Mouse (Mus musculus) limb, embryonic 14.5 days (tissue): ENCODE measurements around the gene Peak1. TPM values are rescaled to one million over a fixed set of nuclear protein-coding genes. Genes with fewer than 3 reads are reported as not detected.

Source experiments
- ATAC-seq: fragments of 200-750 bp; cut with Nextera tagmentation; 2 replicates; pipeline ENCODE4 v1.8.0; 2017; ENCODE audit warnings: low read depth, moderate number of reproducible peaks, moderate TSS enrichment; ENCODE audit not compliant: low FRiP score
- DNase-seq: peaks from one replicate; pipeline ENCODE4 v3.0.0-alpha.2; 2015; ENCODE audit warnings: low spot score
- H3K27ac ChIP-seq: fragments of 300-500 bp; sonication (generic); replicated peaks from 2 replicates; pipeline ENCODE4 v1.5.1; 2014; ENCODE audit warnings: low read depth, mild to moderate bottlenecking, low read length, moderate library complexity, mixed read lengths
- H3K27me3 ChIP-seq: fragments of 300-500 bp; sonication (generic); 2 replicates; pipeline ENCODE4 v1.6.1; 2014; ENCODE audit warnings: low read length, mixed read lengths; ENCODE audit not compliant: control insufficient read depth, insufficient read depth
- H3K36me3 ChIP-seq: fragments of 300-500 bp; sonication (generic); 2 replicates; pipeline ENCODE4 v1.6.1; 2014; ENCODE audit warnings: mild to moderate bottlenecking, low read length, moderate library complexity, mixed read lengths; ENCODE audit not compliant: control insufficient read depth, insufficient read depth
- H3K4me1 ChIP-seq: fragments of 300-500 bp; sonication (generic); 2 replicates; pipeline ENCODE4 v1.6.1; 2014; ENCODE audit warnings: antibody characterized with exemption, low read length, mixed read lengths; ENCODE audit not compliant: control insufficient read depth, insufficient read depth
- H3K4me2 ChIP-seq: fragments of 300-500 bp; sonication (generic); replicated peaks from 2 replicates; pipeline ENCODE4 v1.6.1; 2014; ENCODE audit warnings: low read depth, mild to moderate bottlenecking, low read length, moderate library complexity; ENCODE audit not compliant: severe bottlenecking
- H3K4me3 ChIP-seq: fragments of 300-500 bp; sonication (generic); replicated peaks from 2 replicates; pipeline ENCODE4 v1.5.1; 2014; ENCODE audit warnings: low read length
- H3K9ac ChIP-seq: fragments of 300-500 bp; sonication (generic); 2 replicates; pipeline ENCODE4 v1.6.1; 2014; ENCODE audit warnings: mild to moderate bottlenecking, low read depth, low read length, moderate library complexity; ENCODE audit not compliant: severe bottlenecking
- H3K9me3 ChIP-seq: fragments of 300-500 bp; sonication (generic); 2 replicates; pipeline ENCODE4 v1.6.1; 2016; ENCODE audit warnings: low read length; ENCODE audit not compliant: control insufficient read depth
- POLR2A ChIP-seq: fragments of 200-500 bp; IDR thresholded peaks from 2 replicates; pipeline ENCODE4 v1.8.0; 2012; ENCODE audit warnings: inconsistent platforms, mild to moderate bottlenecking, moderate library complexity, borderline replicate concordance; ENCODE audit not compliant: insufficient read depth, insufficient read length; ENCODE audit errors: extremely low read depth
- WGBS: fragments of 180-500 bp; shearing (Covaris S2); extraction: QIAGEN DNeasy Blood & Tissue Kit; methylation state at CpG from one replicate; pipeline ENCODE4 v1.1.7; 2014; 5-methylcytosine and 5-hydroxymethylcytosine counted together
- polyA plus RNA-seq, 2 experiments: library from polyadenylated mRNA; depleted of rRNA in 1 of 2; stranded (reverse) in 1 of 2; unstranded in 1 of 2; fragments of >200 nt; fragmentation: Nextera tagmentation in 1 of 2; extraction: Ambion mirVana in 1 of 2; gene quantifications; 2 replicates each; pipeline versions ENCODE4 v1.2.1 to v1.2.3; 2012 to 2014

Peak1 gene
- polyA plus RNA-seq, 2 experiments: 11.5 to 18.3 TPM

DNA sequence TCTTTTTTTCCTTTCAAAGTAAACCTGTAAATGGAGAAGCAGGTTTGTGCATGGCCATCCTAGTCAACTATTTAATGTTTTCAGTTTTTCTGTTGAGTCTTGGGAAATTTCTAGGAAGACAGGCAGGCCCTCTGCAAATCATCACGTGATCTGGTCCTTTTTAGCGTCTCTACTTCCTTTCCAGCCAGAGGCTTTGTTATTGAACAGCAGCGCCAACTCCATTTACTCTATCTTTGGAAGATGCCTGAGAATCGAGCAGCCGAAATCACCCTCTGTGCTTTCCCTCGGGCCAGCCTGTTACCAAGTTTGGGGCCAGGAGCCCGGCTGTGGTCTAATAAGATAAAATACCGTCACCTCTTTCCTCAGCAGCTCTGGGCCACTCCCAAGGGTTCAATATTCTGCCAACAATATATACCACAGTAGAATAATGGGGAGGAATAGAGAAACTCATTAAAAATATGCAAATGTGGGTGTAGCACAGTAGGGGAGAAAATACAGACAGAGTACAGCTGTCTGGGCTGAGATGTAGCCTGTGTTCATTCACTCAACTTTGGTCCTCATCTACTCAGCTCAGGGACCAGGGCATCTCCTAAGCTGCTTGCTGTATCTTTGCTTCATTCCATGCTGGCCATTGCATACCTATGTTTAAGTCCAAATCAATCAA lies 237.6 kb downstream of the Peak1 start:
- Histone ChIP-seq H3K4me1 (no peaks in the 10 kb centered on the region), H3K9ac (no peak overlapping the region), H3K27me3 (no peaks in the 10 kb centered on the region), H3K4me2 (no peak overlapping the region), H3K4me3 (no peak overlapping the region), H3K27ac (no peak overlapping the region), H3K9me3 (no peaks in the 10 kb centered on the region), H3K36me3 (no peaks in the 10 kb centered on the region)
- DNase-seq (no peak), ATAC-seq (no peak)
- no peak for TF ChIP-seq POLR2A
- WGBS: 44% methylated on average over 8 of the region's 8 CpGs

DNA sequence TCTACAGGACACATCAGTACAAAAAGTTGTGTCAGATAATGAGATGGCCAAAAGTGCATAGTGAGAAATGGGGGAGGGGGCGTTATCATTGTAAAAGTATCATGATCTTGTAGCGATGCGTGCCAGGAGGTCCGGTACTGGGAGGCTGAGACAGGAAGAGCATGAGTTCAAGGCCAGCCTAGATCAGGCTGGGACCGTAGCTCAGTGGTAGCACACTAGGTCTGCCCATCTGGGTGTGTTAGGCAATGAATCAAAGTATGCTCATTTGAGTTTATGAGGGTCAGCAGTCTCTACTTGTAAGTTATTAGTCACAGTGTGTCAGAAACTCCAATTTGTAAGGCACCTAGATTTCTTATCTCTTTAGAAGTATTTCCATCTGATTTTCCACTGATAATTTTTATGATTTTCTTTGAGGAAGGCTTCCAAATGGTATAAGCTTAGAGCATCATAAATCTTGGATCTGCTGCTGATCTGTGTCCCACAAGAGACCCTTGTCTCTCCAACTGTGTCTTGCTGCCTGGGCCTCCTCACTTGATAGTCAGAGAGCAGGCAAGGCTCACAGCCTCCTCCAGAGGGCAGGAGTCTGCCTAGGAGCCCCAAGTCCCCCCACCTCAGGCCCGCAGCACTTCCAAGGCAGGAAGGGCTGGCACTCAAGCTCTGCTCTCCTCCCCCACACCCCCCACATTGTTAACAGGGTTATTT lies 238.3 kb downstream of the Peak1 start:
- no peak overlapping the region for H3K9ac ChIP-seq
- no peaks in the 10 kb centered on the region for H3K36me3 ChIP-seq
- no peak overlapping the region for H3K27ac ChIP-seq
- ATAC-seq (no peak), DNase-seq (no peak)
- 72% methylated on average over 6 of the region's 6 CpGs for WGBS
- no peak overlapping the region for H3K4me3 ChIP-seq
- H3K27me3 ChIP-seq: no peaks in the 10 kb centered on the region
- no peak for TF ChIP-seq POLR2A
- no peaks in the 10 kb centered on the region for H3K4me1 ChIP-seq
- H3K9me3 ChIP-seq: no peaks in the 10 kb centered on the region
- H3K4me2 ChIP-seq: no peak overlapping the region

- WGBS: 84% methylated on average over 4 of the region's 4 CpGs
- ATAC-seq: no peak
- no peak overlapping the region for H3K9ac ChIP-seq
Observed at GRCm38 (mm10) chr9:56177354-56177753, 240.5 kb downstream of the Peak1 start.

GRCm38 (mm10) chr9:56175316-56175715 lies 242.6 kb downstream of the Peak1 start:
- WGBS: 84% methylated on average over 3 of the region's 3 CpGs

More at GRCm38 (mm10) chr9:56177354-56177753, 240.5 kb downstream of the Peak1 start:
- DNase-seq: no peak
- no peak overlapping the region for H3K4me2 ChIP-seq
- no peak overlapping the region for H3K27ac ChIP-seq
- TF ChIP-seq POLR2A: no peak
- no peaks in the 10 kb centered on the region for H3K9me3 ChIP-seq
- no peaks in the 10 kb centered on the region for H3K27me3 ChIP-seq
- no peak overlapping the region for H3K4me3 ChIP-seq
- no peaks in the 10 kb centered on the region for H3K4me1 ChIP-seq
- H3K36me3 ChIP-seq: no peaks in the 10 kb centered on the region

DNA sequence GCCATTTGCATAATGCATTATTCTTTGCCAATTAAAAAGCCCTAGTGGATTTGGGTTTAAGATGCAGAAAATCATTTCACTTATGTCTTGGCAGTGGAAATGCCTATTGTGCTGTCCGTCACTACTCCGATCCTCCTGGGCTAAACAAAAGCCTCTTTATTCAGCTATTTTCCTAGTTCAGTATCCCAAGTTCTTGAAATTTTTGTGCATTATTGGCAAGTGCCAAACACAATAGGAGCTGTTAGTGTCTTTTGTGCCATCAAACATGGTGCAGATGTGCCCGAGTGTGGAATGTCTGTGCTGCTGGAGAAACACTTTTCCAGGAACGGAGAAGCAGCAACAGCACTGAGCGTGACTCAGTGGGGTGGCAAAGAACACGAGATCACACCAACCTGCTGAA lies 250.2 kb downstream of the Peak1 start:
- Histone ChIP-seq H3K4me3 (no peak overlapping the region), H3K27ac (no peak overlapping the region)

More at GRCm38 (mm10) chr9:56175316-56175715, 242.6 kb downstream of the Peak1 start:
- no peak overlapping the region for H3K4me2 ChIP-seq
- ATAC-seq: no peak
- H3K36me3 ChIP-seq: no peaks in the 10 kb centered on the region
- 0 out of 2 replicates have a peak, but pooled peaks cover 1% of the 10 kb centered on the region for H3K9me3 ChIP-seq
- no peaks in the 10 kb centered on the region for H3K27me3 ChIP-seq
- no peak overlapping the region for H3K4me3 ChIP-seq
- DNase-seq: no peak
- no peak for TF ChIP-seq POLR2A
- no peak overlapping the region for H3K9ac ChIP-seq
- H3K27ac ChIP-seq: no peak overlapping the region
- H3K4me1 ChIP-seq: no peaks in the 10 kb centered on the region

More for the DNA sequence above, 250.2 kb downstream of the Peak1 start:
- Histone ChIP-seq H3K4me2 (no peak overlapping the region), H3K4me1 (peaks cover 14% of the 10 kb centered on the region), H3K9me3 (0 out of 2 replicates have a peak, but pooled peaks cover 3% of the 10 kb centered on the region), H3K27me3 (no peaks in the 10 kb centered on the region), H3K9ac (no peak overlapping the region), H3K36me3 (no peaks in the 10 kb centered on the region)
- DNase-seq (no peak), ATAC-seq (no peak)
- no peak for TF ChIP-seq POLR2A
- 58% methylated on average over 6 of the region's 6 CpGs for WGBS
